Mouse (Mus musculus): ENCODE measurements around the gene Tbc1d9b.

Gene Tbc1d9b

GRCm38 (mm10) chr11:50177111-50177510, 45.9 kb downstream of the Tbc1d9b start:
- DNase-seq, result no peak

- DNase-seq, result no peak
Observed at GRCm38 (mm10) chr11:50178532-50179488, 47.6 kb downstream of the Tbc1d9b start.

- DNase-seq, result no peak
Observed at GRCm38 (mm10) chr11:50180478-50181231, 49.5 kb downstream of the Tbc1d9b start.

GRCm38 (mm10) chr11:50182702-50183101, 51.5 kb downstream of the Tbc1d9b start:
- DNase-seq, result no peak

GRCm38 (mm10) chr11:50184788-50185187, 53.6 kb downstream of the Tbc1d9b start:
- DNase-seq, result no peak

- no peak for DNase-seq
Observed at GRCm38 (mm10) chr11:50188682-50189081, 57.5 kb downstream of the Tbc1d9b start.

GRCm38 (mm10) chr11:50190362-50190761, 59.2 kb downstream of the Tbc1d9b start:
- DNase-seq, result no peak

- DNase-seq, result no peak
Observed at GRCm38 (mm10) chr11:50192278-50192677, 61.1 kb downstream of the Tbc1d9b start.

GRCm38 (mm10) chr11:50194070-50194469, 62.9 kb downstream of the Tbc1d9b start:
- DNase-seq, result no peak

- no peak for DNase-seq
Observed at GRCm38 (mm10) chr11:50194793-50195192, 63.6 kb downstream of the Tbc1d9b start.

GRCm38 (mm10) chr11:50197500-50197899, 66.3 kb downstream of the Tbc1d9b start:
- no peak for DNase-seq

- no peak for DNase-seq
Observed at GRCm38 (mm10) chr11:50198219-50198846, 67.1 kb downstream of the Tbc1d9b start.

- DNase-seq, result no peak
Observed at GRCm38 (mm10) chr11:50198916-50199315, 67.7 kb downstream of the Tbc1d9b start.

GRCm38 (mm10) chr11:50200613-50201012, 69.4 kb downstream of the Tbc1d9b start:
- DNase-seq, result no peak

- no peak for DNase-seq
Observed at GRCm38 (mm10) chr11:50201590-50201989, 70.4 kb downstream of the Tbc1d9b start.

GRCm38 (mm10) chr11:50203302-50203827, 72.2 kb downstream of the Tbc1d9b start:
- DNase-seq, result no peak

- DNase-seq, result no peak
Observed at GRCm38 (mm10) chr11:50205434-50205833, 74.2 kb downstream of the Tbc1d9b start.

GRCm38 (mm10) chr11:50206037-50206436, 74.8 kb downstream of the Tbc1d9b start:
- DNase-seq, result no peak

- DNase-seq, result no peak
Observed at GRCm38 (mm10) chr11:50207344-50207743, 76.1 kb downstream of the Tbc1d9b start.

- no peak for DNase-seq
Observed at GRCm38 (mm10) chr11:50208039-50208438, 76.8 kb downstream of the Tbc1d9b start.

- peak; percentile 90 to 91 for DNase-seq
Observed at GRCm38 (mm10) chr11:50210101-50210504, 78.9 kb downstream of the Tbc1d9b start.

GRCm38 (mm10) chr11:50210505-50211151, 79.4 kb downstream of the Tbc1d9b start, which contains the start of the genes Sqstm1 and Mgat4b:
Sqstm1 (minus strand) TSS chr11:50210827.
Mgat4b (plus strand) TSS chr11:50210890.
- peak; percentile 65 to 71 for DNase-seq

Measured in thymus, adult 18-20 months (tissue).